Mouse (Mus musculus): ENCODE measurements around the gene Sept10.

The Sept10 gene

DNA sequence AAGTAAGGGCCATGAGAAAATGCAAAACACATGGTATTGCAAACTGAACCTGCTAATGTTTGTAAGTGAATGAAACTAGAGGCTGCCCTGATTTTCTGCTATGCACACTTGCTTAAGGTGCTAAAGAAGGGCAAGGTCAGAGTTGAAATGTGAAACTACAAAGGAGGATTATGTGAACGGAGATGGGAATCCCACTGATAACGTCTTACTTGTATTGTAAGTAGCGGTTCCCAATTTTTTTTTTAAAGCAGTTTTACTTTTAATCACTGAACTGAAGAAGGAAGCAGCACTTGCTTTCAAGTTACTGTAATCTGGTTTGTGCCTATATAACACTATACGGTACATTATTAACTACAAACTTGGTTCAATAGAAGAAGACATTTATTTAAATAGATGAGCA lies 2.2 kb upstream of the Sept10 start:
- DNase-seq (ENCODE audit: low spot score) = no peak

DNA sequence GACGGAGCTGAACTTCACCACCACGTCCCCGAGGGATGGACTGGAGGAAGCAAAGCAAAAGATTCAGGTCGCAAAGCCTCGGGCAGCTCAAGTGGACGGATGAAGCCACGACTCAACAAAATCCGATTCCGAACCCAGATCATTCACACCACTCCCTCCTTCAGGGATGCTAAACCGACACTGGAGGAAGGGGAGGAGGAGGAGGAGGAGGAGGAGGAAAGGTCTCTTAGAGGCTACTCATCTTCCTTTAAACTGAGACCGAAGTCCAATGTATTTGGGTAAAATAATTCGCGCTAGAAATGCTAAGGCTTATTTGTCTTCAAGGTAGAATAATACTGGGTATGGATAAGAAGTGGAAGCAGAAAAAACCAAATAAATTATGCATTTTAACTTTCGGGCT lies 1.7 kb upstream of the Sept10 start:
- no peak for DNase-seq (ENCODE audit: low spot score)

GRCm38 (mm10) chr10:59222271-59223101 lies 839 bp upstream of the Sept10 start:
- peak; percentile 9 for DNase-seq (ENCODE audit: low spot score)

DNA sequence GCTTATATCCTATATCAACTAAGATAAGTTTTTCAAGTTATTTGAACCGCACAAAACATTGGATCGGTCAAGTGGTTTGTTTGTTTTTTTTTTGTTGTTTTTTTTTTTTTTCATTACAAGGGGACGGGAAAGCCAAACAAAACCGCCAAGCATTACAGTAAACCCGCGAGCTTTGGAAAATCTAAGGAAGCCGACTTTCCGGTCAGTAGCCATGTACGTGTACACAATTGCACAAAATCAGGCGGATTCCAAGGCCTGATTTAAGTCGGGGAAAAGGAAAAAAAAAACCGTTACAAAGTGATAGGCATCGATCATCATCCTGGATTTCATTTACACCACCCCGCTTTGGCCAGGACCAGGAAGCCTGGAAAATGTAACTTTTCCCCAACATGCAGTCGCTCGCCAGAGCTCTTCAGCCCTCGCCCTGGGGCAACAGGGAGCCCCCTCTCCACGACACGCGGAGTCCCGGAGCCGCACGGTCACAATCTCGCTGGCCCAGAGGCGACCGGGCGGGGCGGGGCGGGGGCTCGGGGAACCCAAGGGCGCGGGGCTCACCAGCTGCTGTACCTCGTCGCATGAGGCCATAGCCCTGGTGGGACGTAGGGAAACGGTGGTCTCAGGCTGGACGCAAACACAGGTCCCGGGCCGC lies 699 bp downstream of the Sept10 start:
- DNase-seq (ENCODE audit: low spot score) = no peak

DNA sequence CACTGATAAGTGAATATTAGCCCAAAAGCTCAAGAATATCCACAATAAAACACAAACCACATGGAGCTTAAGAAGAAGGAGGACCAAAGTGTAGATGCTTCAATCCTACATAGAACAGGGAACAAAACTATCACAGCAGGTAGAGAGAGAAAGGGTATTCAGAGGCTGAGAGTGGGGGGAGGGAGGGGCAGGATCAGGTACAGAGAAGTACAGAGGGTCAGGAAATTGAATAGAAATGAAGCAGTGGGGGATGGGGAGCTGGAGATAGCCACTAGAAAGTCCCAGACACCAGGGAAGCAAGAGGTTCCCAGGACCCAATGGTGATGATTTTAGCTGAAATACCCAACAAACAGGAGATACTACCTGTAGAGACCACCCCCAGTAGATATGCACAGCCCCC lies 21.6 kb downstream of the Sept10 start:
- no peak for DNase-seq (ENCODE audit: low spot score)

- DNase-seq (ENCODE audit: low spot score) = no peak
Observed at GRCm38 (mm10) chr10:59196763-59197162, 24.9 kb downstream of the Sept10 start.

DNA sequence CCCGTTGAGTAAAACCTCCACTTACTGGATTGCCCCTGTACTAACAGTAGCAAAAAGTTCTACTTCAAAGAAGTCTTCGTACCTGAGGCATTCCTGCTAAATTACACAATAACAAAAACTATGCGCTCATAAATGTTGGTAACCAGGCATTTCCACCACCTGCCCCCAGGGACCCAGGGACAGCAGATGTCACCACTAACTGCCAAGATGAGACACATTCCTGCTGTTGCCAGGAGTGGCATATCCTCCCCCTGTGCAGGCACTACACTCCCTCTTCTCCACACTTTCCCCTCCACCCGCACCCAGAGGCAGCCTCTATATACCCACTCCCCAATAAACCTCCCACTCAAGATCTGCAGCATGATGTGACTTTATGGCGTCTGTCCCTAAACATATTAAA lies 26.8 kb downstream of the Sept10 start:
- no peak for DNase-seq (ENCODE audit: low spot score)

- no peak for DNase-seq (ENCODE audit: low spot score)
Observed at GRCm38 (mm10) chr10:59182306-59182705, 39.3 kb downstream of the Sept10 start.

DNA sequence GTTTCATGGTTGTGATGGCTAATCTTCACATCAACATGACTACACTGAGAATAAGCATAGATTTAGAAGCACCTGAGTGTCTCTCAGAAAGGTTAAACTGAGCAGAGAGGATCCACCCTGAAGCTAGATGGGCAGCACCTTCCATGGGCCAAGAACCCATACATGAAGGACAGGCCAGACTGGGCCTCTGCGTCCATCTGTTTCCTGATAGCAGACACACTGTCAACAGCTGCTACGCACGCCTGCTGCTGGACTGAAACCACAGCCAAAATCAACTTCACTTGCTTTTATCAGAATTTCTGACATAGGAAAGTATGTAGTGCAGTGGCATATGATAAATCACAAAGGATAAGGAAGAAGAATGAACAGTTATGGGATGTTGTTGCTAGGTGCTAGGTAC lies 42.0 kb downstream of the Sept10 start:
- DNase-seq (ENCODE audit: low spot score) = no peak

GRCm38 (mm10) chr10:59172539-59172938 lies 49.1 kb downstream of the Sept10 start:
- no peak for DNase-seq (ENCODE audit: low spot score)

GRCm38 (mm10) chr10:59171042-59171441 lies 50.6 kb downstream of the Sept10 start:
- no peak for DNase-seq (ENCODE audit: low spot score)

GRCm38 (mm10) chr10:59166104-59166944 lies 55.3 kb downstream of the Sept10 start:
- DNase-seq (ENCODE audit: low spot score) = peak; percentile 31

DNA sequence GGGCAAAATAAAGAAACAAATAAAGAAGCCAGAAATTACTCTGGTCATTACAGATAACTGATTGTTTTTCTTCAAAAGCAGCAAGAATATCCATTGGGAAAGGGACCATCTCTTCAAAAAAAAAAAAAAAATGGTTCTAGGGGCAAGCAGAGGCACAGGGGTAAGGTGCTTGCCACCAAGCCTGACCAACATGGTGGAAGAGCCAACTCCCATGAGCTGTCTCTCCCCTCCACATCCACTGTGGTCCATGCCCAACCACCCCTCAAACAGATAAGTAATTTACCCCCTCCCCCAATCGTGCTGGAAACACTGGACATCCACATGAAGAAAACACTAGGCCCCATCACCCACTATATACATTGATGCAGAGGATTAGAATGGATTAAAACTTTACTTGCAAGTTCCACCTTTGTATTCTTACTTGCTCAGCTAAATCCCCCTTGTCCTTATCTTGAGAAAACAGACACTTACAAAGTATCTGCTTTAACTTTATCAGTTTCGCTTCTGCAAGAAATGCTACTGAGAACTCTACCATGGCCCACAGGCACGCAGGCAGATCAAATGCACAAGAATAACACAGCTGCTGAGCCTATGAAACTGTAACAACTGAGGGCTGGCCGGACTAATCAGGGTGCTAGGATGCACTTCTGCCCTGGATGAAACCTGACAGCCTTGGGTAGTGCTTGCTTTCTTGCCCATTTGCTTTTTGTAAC lies 59.3 kb downstream of the Sept10 start:
- no peak for DNase-seq (ENCODE audit: low spot score)

- DNase-seq (ENCODE audit: low spot score) = no peak
Observed at GRCm38 (mm10) chr10:59158627-59159026, 63.0 kb downstream of the Sept10 start.

DNA sequence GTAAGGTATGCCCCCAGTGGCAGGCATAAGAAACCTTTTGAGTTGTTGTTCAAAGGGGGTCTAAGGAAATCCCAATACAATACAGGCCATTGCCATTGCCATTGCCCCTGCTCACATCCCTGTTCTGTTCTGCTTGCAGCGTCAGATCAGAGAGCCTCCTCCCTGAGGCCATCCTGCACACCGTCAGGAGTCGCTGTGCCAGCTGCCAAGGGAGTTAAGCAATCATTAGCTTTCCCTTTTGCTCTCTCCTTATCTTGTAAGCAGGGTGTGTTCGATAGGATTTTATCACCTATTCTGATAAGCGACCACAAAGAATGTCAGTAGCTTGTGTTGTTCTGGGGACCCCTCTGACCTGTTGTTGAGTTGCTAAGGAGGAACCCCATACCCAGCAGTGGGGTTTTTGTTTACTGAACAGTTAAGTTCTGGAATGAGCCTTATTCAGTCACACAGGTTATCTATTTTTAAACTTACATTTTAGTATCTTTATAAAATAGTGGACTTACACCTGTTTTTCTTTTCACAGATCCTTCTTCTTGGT lies 69.0 kb downstream of the Sept10 start:
- no peak for DNase-seq (ENCODE audit: low spot score)

DNA sequence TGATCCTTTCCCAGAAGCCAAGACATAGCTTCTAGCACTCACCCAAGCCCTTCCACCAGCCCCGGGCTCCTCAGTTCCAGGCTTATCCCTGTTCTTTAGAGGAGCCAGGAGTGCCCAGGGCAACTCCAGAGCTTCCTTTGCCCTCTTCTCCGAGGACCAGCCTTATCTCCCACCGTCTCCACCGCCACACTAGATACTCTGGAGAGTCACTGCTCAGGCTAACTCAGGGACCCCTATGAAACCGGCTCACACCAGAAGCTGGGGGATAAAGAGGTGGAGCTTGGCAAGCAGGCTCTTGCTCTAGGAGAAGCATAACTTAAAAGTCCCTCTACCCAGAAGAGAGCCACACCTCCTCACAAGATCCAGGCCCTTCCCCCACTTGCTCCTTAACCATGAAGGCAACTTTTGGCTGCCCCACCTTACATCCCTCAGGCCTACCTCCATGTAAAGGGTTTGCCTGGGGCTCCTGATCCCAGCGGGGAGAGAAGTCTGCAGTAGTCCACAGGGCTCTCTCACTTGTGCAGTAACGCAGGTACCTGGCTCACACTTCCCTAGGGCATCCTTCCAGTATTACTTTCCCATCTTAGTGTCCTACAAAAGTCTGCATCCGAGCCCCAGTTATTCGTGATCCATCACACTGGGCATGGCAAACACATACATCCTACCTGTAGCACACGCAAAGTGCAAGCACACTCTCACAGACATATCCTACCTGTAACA lies 70.5 kb downstream of the Sept10 start:
- no peak for DNase-seq (ENCODE audit: low spot score)

DNA sequence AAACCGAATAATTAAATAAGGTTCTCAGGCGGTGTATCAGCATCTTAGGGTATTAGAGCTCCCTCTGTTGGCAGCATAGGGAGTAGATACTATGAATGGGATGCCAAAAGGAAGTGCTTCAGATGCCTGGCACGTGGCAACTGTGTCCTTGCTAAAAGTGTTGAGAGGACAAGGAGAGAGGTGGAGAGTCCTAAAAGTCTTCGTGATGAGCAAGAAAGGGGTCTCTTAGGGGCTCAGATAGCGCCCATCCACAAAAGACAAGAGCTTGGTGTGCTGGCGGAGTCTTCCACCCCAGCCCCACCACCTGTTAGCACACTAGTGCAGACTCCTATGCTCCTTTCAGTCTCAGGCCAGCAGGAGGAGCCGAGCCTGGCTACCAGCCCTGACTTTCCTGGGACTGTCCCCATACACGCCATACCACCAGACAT lies 71.7 kb downstream of the Sept10 start:
- DNase-seq (ENCODE audit: low spot score) = peak; percentile 27

- no peak for DNase-seq (ENCODE audit: low spot score)
Observed at GRCm38 (mm10) chr10:59133478-59134009, 88.1 kb downstream of the Sept10 start.

DNA sequence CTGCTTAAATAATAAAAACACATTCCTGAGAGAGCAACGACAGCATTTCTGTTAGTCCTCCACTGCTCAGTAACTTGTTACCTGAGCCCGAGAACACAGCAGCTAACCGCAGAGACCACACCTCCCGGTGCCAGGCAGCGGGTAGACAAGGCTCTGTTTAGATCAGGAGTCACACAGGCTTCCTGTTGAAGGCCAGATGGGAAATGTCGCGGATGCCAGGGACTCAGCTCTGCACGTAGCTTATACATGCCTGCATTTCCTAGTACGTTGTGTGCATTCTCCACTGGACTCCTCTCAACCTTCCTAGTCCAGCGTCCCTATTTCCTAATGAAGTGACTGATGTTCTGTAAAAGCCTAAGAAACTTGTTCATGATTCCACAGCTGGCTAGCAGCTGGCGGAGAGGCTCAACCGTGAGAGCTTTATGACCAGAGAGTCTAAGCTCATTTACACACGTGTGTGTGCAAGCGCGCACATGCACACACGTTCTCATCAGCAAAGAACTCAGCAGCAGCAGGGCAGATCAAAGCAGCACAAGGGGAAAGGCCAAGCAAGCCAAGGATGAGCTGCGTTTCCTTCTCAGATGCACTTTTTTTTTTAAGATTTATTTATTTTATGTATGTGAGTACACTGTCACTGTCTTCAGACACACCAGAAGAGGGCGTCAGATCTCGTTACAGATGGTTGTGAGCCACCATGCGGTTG lies 89.6 kb downstream of the Sept10 start:
- no peak for DNase-seq (ENCODE audit: low spot score)

DNA sequence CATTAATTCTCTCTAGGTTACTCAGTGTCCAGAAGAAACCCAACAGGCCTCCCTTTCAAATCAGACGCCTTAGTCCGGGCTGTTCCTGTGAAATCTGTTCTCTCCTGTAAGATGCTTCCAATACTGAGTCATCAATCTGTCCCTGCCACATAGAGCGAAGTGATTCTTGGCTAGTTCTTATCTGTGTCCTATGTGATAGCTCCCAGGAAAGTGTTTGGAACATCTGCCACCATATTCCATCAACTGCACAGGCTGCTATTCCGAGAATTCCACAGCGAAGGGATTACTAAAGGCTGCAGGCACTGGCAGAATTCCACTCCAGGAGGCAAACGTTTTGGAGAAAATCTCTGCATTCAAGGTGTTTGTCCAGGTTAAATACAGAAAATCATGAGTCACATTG lies 94.0 kb downstream of the Sept10 start:
- no peak for DNase-seq (ENCODE audit: low spot score)

All from ovary, postnatal 14 days (tissue).